Mouse (Mus musculus) heart, postnatal 10 days (tissue): ENCODE data around the gene Nrros. TPM values are rescaled to one million over a fixed set of nuclear protein-coding genes. Genes with fewer than 3 reads are reported as not detected.

Experiments used
- DNase-seq, 2 experiments: peaks; one replicate each; pipeline ENCODE4 v3.0.0; 2021
- intact Hi-C: fragments of 180-260 bp; cut with DNase I; formaldehyde crosslinking; loops from one replicate; pipeline ENCODE4 v1.15.1; 2025
- total RNA-seq, 2 experiments: library from RNA; stranded (reverse); gene quantifications; 2 replicates each; pipeline ENCODE4 v1.2.3; 2021

The Nrros gene
- total RNA-seq, 2 experiments from 2014 or later = 5.7 to 6.8 TPM

- intact Hi-C loops = loop anchor here (2.0 kb wide), 2 partner anchors 37 to 49 kb away; no protein-coding TSS in a partner anchor
Measured at GRCm38 (mm10) chr16:32163891-32164290, 1.5 kb downstream of the Nrros start.

GRCm38 (mm10) chr16:32163392-32163791 lies 2.0 kb downstream of the Nrros start:
- intact Hi-C loops = no loop called here
- peak in 1 of 2 experiments; percentile 13 for DNase-seq

More at GRCm38 (mm10) chr16:32163891-32164290, 1.5 kb downstream of the Nrros start:
- DNase-seq = no peak

GRCm38 (mm10) chr16:32160742-32161323 lies 4.6 kb downstream of the Nrros start:
- DNase-seq = no peak
- intact Hi-C loops = no loop called here

- DNase-seq = no peak
- intact Hi-C loops = no loop called here
Measured at GRCm38 (mm10) chr16:32158966-32159365, 6.4 kb downstream of the Nrros start.

- intact Hi-C loops = no loop called here
- DNase-seq = no peak
Measured at GRCm38 (mm10) chr16:32157369-32157768, 8.0 kb downstream of the Nrros start.

- no peak for DNase-seq
- intact Hi-C loops = no loop called here
Measured at GRCm38 (mm10) chr16:32156719-32157118, 8.7 kb downstream of the Nrros start.

GRCm38 (mm10) chr16:32154437-32154836 lies 11.0 kb downstream of the Nrros start:
- DNase-seq = peak; percentile 29
- intact Hi-C loops = no loop called here

- intact Hi-C loops = no loop called here
- DNase-seq = no peak
Measured at GRCm38 (mm10) chr16:32153976-32154375, 11.4 kb downstream of the Nrros start.

GRCm38 (mm10) chr16:32147589-32148207 lies 17.7 kb downstream of the Nrros start:
- no peak for DNase-seq
- intact Hi-C loops = no loop called here

GRCm38 (mm10) chr16:32144592-32144991 lies 20.8 kb downstream of the Nrros start:
- intact Hi-C loops = no loop called here
- DNase-seq = no peak

GRCm38 (mm10) chr16:32143766-32144165 lies 21.6 kb downstream of the Nrros start:
- no peak for DNase-seq
- intact Hi-C loops = no loop called here

GRCm38 (mm10) chr16:32138954-32139353 lies 26.4 kb downstream of the Nrros start:
- intact Hi-C loops = no loop called here
- DNase-seq = no peak

GRCm38 (mm10) chr16:32135842-32136357 lies 29.5 kb downstream of the Nrros start:
- no peak for DNase-seq
- intact Hi-C loops = no loop called here

GRCm38 (mm10) chr16:32133148-32133547 lies 32.2 kb downstream of the Nrros start:
- no peak for DNase-seq
- intact Hi-C loops = no loop called here

GRCm38 (mm10) chr16:32130190-32130826 lies 35.1 kb downstream of the Nrros start:
- peak; percentile 48 to 61 for DNase-seq
- intact Hi-C loops = no loop called here

GRCm38 (mm10) chr16:32129449-32130189 lies 35.8 kb downstream of the Nrros start:
- no peak for DNase-seq
- intact Hi-C loops = no loop called here

GRCm38 (mm10) chr16:32127046-32127445 lies 38.3 kb downstream of the Nrros start:
- intact Hi-C loops = loop anchor here (2.0 kb wide), 1 partner anchor 38 kb away; the partner anchor contains the start of gene Nrros
- DNase-seq = no peak

- intact Hi-C loops = no loop called here
- no peak for DNase-seq
Measured at GRCm38 (mm10) chr16:32125364-32125763, 40.0 kb downstream of the Nrros start.

- intact Hi-C loops = no loop called here
- DNase-seq = peak in 1 of 2 experiments; percentile 39
Measured at GRCm38 (mm10) chr16:32124444-32125335, 40.7 kb downstream of the Nrros start.

GRCm38 (mm10) chr16:32124020-32124419 lies 41.4 kb downstream of the Nrros start:
- DNase-seq = no peak
- intact Hi-C loops = no loop called here
